Mouse (Mus musculus): ENCODE data around the gene Nav2. TPM values are rescaled to one million over a fixed set of nuclear protein-coding genes. Genes with fewer than 3 reads are reported as not detected.

Gene Nav2
- total and polyA plus RNA-seq, 3 experiments = 1.0 TPM; not detected in 2

DNA sequence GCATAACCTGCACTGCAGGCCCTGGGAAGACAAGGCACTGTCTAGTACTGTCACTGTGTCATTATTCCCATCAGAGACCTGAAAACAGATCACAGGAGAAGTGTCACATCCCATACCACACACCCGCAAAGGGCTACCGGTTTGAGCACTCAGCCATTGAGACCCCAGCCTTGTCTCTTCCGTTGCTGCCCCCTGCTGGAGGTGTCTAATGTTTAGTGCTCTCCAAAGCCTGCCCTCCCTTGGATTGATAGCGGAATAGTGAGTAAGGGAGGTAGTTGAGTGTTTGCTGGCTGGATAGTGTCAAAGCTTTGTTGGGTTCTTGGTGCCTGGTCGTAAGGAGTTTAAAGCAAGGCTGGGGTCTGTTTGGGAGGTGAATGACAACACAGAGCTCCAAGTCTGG is 568.1 kb downstream of the Nav2 start:
- peaks cover 71% of the 10 kb centered on the region for H3K9me3 ChIP-seq (replicated peaks)
- no peaks in the 10 kb centered on the region for H3K4me1 ChIP-seq (ENCODE audit: insufficient read depth, low read depth, low read length)
- no peaks in the 10 kb centered on the region for H3K36me3 ChIP-seq (replicated peaks)
- ATAC-seq (ENCODE audit: extremely low read depth, insufficient number of reproducible peaks, low FRiP score, poor library complexity, severe bottlenecking) = no peak
- no peak overlapping the region for H3K4me3 ChIP-seq (ENCODE audit: low read depth, low read length)
- TF ChIP-seq POLR2AphosphoS5 (IDR thresholded peaks at IDR 0.05; ENCODE audit: insufficient replicate concordance, low read depth, low read length) (no peak), GATA2 (IDR thresholded peaks at IDR 0.05; ENCODE audit: borderline replicate concordance, low read depth, low read length) (no peak), GATA1 (IDR thresholded peaks at IDR 0.05; ENCODE audit: borderline replicate concordance, low read length) (no peak), TAL1 (conservative IDR thresholded peaks at IDR 0.05; ENCODE audit: low read depth, low read length) (no peak), CTCF (IDR thresholded peaks at IDR 0.05; ENCODE audit: low read depth, low read length) (no peak)
- no peak for DNase-seq (ENCODE audit: low spot score)
- H3K27me3 ChIP-seq (ENCODE audit: insufficient read depth, low read length) = no peaks in the 10 kb centered on the region

DNA sequence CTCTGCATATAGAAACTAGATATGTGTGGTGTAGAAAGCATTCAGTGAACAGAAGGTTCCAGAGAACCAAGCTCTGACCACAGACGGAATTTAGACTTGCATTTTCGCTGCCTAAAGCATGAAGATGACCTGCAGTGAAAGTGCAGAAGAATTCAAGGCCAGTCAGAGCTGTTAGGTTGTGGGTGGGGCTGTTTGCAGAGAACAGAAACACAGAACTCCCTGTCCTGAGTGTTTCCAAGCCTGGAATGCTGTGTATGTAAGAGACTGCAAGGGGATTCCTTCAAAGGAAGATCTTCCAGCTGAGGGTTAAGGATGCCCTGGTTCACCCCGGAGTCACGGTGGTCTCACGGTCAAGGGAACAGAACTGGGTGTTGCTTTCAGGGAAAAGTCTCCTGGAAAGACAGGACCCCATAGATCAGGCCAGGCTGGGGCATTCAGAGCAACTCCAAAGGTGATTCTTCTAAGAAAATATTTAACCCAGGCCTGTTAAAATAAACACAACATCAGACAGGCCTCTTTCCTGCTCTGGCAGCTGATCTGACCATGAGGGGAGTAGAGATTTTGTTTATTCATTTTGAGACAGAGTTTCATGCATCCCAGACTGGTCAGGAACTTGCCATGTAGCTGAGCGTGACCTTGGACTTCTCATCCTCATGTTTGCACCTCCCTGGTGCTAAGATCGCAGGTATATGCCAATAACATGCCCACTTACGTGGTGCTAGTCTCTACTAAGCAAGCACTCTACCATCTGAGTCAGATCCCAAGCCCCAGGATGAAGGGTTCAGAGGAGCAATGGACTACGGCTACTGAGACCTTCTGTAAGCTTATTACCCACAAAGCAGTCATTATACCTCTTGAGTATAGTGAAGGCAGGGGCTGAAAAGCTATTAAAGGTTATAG is 568.8 kb downstream of the Nav2 start:
- Histone ChIP-seq H3K36me3 (replicated peaks) (no peaks in the 10 kb centered on the region), H3K9me3 (replicated peaks) (peaks cover 70% of the 10 kb centered on the region), H3K4me3 (ENCODE audit: low read depth, low read length) (no peak overlapping the region), H3K4me1 (ENCODE audit: insufficient read depth, low read depth, low read length) (no peaks in the 10 kb centered on the region), H3K27me3 (ENCODE audit: insufficient read depth, low read length) (no peaks in the 10 kb centered on the region)
- no peak for DNase-seq (ENCODE audit: low spot score)
- no peak for ATAC-seq (ENCODE audit: extremely low read depth, insufficient number of reproducible peaks, low FRiP score, poor library complexity, severe bottlenecking)
- TF ChIP-seq GATA1 (IDR thresholded peaks at IDR 0.05; ENCODE audit: borderline replicate concordance, low read length) (no peak), TAL1 (conservative IDR thresholded peaks at IDR 0.05; ENCODE audit: low read depth, low read length) (no peak), CTCF (IDR thresholded peaks at IDR 0.05; ENCODE audit: low read depth, low read length) (no peak), POLR2AphosphoS5 (IDR thresholded peaks at IDR 0.05; ENCODE audit: insufficient replicate concordance, low read depth, low read length) (no peak), GATA2 (IDR thresholded peaks at IDR 0.05; ENCODE audit: borderline replicate concordance, low read depth, low read length) (no peak)

GRCm38 (mm10) chr7:49477976-49478349 is 569.4 kb downstream of the Nav2 start:
- no peaks in the 10 kb centered on the region for H3K4me1 ChIP-seq (ENCODE audit: insufficient read depth, low read depth, low read length)
- TF ChIP-seq GATA1 (IDR thresholded peaks at IDR 0.05; ENCODE audit: borderline replicate concordance, low read length) (no peak), CTCF (IDR thresholded peaks at IDR 0.05; ENCODE audit: low read depth, low read length) (no peak), POLR2AphosphoS5 (IDR thresholded peaks at IDR 0.05; ENCODE audit: insufficient replicate concordance, low read depth, low read length) (no peak), TAL1 (conservative IDR thresholded peaks at IDR 0.05; ENCODE audit: low read depth, low read length) (no peak), GATA2 (IDR thresholded peaks at IDR 0.05; ENCODE audit: borderline replicate concordance, low read depth, low read length) (no peak)
- DNase-seq (ENCODE audit: low spot score) (no peak), ATAC-seq (ENCODE audit: extremely low read depth, insufficient number of reproducible peaks, low FRiP score, poor library complexity, severe bottlenecking) (no peak)
- no peak overlapping the region for H3K4me3 ChIP-seq (ENCODE audit: low read depth, low read length)
- no peaks in the 10 kb centered on the region for H3K36me3 ChIP-seq (replicated peaks)
- no peaks in the 10 kb centered on the region for H3K27me3 ChIP-seq (ENCODE audit: insufficient read depth, low read length)
- H3K9me3 ChIP-seq (replicated peaks) = peaks cover 69% of the 10 kb centered on the region

DNA sequence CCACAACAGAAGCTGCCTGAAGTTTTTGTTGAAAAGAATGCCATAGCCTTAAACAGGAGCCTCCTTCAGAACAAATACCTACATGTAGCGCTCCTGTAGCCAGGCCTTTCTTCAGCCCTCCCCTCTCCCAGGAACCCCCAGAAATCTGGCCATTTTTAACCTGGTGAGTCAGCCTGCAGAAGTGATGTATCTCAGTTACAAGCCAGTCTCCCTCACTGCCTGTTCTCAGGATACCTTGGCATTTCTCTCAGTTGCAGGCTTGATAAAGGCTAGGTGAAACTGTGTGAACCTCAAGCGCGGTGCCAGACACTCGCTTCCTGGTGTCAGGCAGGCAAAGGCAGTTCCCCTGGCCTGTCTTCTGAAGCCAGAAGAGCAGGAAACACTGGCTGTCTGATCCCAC is 570.4 kb downstream of the Nav2 start:
- Histone ChIP-seq H3K27me3 (ENCODE audit: insufficient read depth, low read length) (no peaks in the 10 kb centered on the region), H3K4me3 (ENCODE audit: low read depth, low read length) (no peak overlapping the region), H3K36me3 (replicated peaks) (no peaks in the 10 kb centered on the region), H3K4me1 (ENCODE audit: insufficient read depth, low read depth, low read length) (no peaks in the 10 kb centered on the region), H3K9me3 (replicated peaks) (peaks cover 65% of the 10 kb centered on the region)
- DNase-seq (ENCODE audit: low spot score) (no peak), ATAC-seq (ENCODE audit: extremely low read depth, insufficient number of reproducible peaks, low FRiP score, poor library complexity, severe bottlenecking) (no peak)
- no peak for TF ChIP-seq CTCF (IDR thresholded peaks at IDR 0.05; ENCODE audit: low read depth, low read length)
- no peak for TF ChIP-seq POLR2AphosphoS5 (IDR thresholded peaks at IDR 0.05; ENCODE audit: insufficient replicate concordance, low read depth, low read length)
- TF ChIP-seq TAL1 (conservative IDR thresholded peaks at IDR 0.05; ENCODE audit: low read depth, low read length) = no peak
- TF ChIP-seq GATA2 (IDR thresholded peaks at IDR 0.05; ENCODE audit: borderline replicate concordance, low read depth, low read length) = no peak
- TF ChIP-seq GATA1 (IDR thresholded peaks at IDR 0.05; ENCODE audit: borderline replicate concordance, low read length) = no peak

DNA sequence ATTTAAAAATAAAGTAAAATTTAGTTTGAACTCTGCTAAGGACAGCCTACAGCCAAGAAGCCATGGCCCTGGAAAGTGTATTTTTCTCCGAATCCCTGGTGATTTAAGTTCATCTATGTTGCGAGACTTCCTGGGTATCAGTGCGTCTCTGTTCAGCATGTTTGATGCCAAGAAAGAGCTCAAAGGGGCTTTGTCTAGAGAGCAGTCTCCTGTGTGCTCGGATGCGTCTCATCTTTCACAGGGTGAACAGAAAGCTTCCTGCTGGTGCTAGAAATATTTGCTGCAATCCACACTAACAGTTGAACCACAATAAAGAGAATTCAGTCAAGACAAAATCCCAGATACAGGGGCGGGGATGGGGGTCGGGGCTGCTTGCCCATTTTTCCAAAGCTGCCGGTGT is 572.4 kb downstream of the Nav2 start:
- DNase-seq (ENCODE audit: low spot score) (no peak), ATAC-seq (ENCODE audit: extremely low read depth, insufficient number of reproducible peaks, low FRiP score, poor library complexity, severe bottlenecking) (no peak)
- no peak overlapping the region for H3K4me3 ChIP-seq (ENCODE audit: low read depth, low read length)
- H3K27me3 ChIP-seq (ENCODE audit: insufficient read depth, low read length) = no peaks in the 10 kb centered on the region
- TF ChIP-seq GATA2 (IDR thresholded peaks at IDR 0.05; ENCODE audit: borderline replicate concordance, low read depth, low read length) = no peak
- TF ChIP-seq GATA1 (IDR thresholded peaks at IDR 0.05; ENCODE audit: borderline replicate concordance, low read length) = no peak
- no peak for TF ChIP-seq CTCF (IDR thresholded peaks at IDR 0.05; ENCODE audit: low read depth, low read length)
- no peak for TF ChIP-seq POLR2AphosphoS5 (IDR thresholded peaks at IDR 0.05; ENCODE audit: insufficient replicate concordance, low read depth, low read length)
- TF ChIP-seq TAL1 (conservative IDR thresholded peaks at IDR 0.05; ENCODE audit: low read depth, low read length) = no peak
- H3K4me1 ChIP-seq (ENCODE audit: insufficient read depth, low read depth, low read length) = no peaks in the 10 kb centered on the region
- H3K36me3 ChIP-seq (replicated peaks) = no peaks in the 10 kb centered on the region
- peaks cover 65% of the 10 kb centered on the region for H3K9me3 ChIP-seq (replicated peaks)

GRCm38 (mm10) chr7:49484036-49484744 is 575.7 kb downstream of the Nav2 start:
- peaks cover 62% of the 10 kb centered on the region for H3K9me3 ChIP-seq (replicated peaks)
- TF ChIP-seq TAL1 (conservative IDR thresholded peaks at IDR 0.05; ENCODE audit: low read depth, low read length) (no peak), CTCF (IDR thresholded peaks at IDR 0.05; ENCODE audit: low read depth, low read length) (no peak), GATA1 (IDR thresholded peaks at IDR 0.05; ENCODE audit: borderline replicate concordance, low read length) (no peak), GATA2 (IDR thresholded peaks at IDR 0.05; ENCODE audit: borderline replicate concordance, low read depth, low read length) (no peak), POLR2AphosphoS5 (IDR thresholded peaks at IDR 0.05; ENCODE audit: insufficient replicate concordance, low read depth, low read length) (no peak)
- DNase-seq (ENCODE audit: low spot score) = no peak
- H3K4me3 ChIP-seq (ENCODE audit: low read depth, low read length) = no peak overlapping the region
- no peaks in the 10 kb centered on the region for H3K36me3 ChIP-seq (replicated peaks)
- H3K27me3 ChIP-seq (ENCODE audit: insufficient read depth, low read length) = no peaks in the 10 kb centered on the region
- ATAC-seq (ENCODE audit: extremely low read depth, insufficient number of reproducible peaks, low FRiP score, poor library complexity, severe bottlenecking) = no peak
- H3K4me1 ChIP-seq (ENCODE audit: insufficient read depth, low read depth, low read length) = no peaks in the 10 kb centered on the region
